Mouse (Mus musculus) layer of hippocampus, adult 9-11 months (tissue): ENCODE data around the gene Capn10.

ENCODE experiments used
- DNase-seq: peaks from one replicate; pipeline ENCODE4 v3.0.0; 2022

The Capn10 gene

DNA sequence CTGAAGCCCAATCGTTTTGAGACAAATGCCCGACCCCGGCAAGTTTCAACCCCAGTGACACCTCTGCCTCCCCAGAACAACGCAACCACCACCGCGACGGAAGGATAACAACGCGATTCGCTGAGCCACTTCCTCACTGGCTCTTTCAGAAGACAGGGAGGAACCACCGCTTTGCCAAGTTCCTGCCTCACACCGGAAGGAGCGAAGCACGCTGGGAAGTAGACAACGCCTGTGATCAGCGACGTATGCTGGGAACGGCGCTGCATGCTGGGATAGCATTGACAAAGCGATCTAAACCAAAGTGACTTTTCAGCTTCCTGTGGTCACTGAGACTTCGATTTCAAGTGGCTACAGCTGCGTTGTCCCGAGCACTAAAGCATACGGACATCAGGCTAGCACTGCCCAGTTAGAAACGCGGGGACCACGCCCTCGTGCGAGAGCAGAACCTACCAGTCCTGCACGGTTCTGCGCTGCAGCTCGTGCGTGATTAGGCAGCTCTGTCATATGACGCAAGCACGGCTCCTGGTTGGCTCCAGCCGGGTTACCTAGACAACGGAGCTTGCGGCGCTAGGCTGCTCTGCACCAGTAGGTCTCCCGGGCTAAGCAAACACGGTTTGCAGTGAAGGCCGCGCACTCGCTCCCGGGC lies at the start of gene Capn10:
Capn10 (plus strand) TSS at position 195 of the 646 bp plus-strand sequence.
- DNase-seq, result peak; percentile 98

GRCm38 (mm10) chr1:92888901-92889655 lies 45.1 kb upstream of the Capn10 start:
- no peak for DNase-seq

- no peak for DNase-seq
These were observed 41.4 kb upstream of the Capn10 start for GRCm38 (mm10) chr1:92892791-92893190.

GRCm38 (mm10) chr1:92893896-92894295 lies 40.3 kb upstream of the Capn10 start:
- DNase-seq, result no peak

- peak; percentile 82 for DNase-seq
These were observed 39.1 kb upstream of the Capn10 start for GRCm38 (mm10) chr1:92895089-92895488.

- peak; percentile 66 for DNase-seq
These were observed 31.4 kb upstream of the Capn10 start, which contains the start of gene Ankmy1 for GRCm38 (mm10) chr1:92902786-92903185. Ankmy1 (minus strand) TSS chr1:92902906.

- DNase-seq, result peak; percentile 72
These were observed 30.5 kb upstream of the Capn10 start for GRCm38 (mm10) chr1:92903627-92904026.

GRCm38 (mm10) chr1:92905703-92906310 lies 28.4 kb upstream of the Capn10 start:
- DNase-seq, result no peak

DNA sequence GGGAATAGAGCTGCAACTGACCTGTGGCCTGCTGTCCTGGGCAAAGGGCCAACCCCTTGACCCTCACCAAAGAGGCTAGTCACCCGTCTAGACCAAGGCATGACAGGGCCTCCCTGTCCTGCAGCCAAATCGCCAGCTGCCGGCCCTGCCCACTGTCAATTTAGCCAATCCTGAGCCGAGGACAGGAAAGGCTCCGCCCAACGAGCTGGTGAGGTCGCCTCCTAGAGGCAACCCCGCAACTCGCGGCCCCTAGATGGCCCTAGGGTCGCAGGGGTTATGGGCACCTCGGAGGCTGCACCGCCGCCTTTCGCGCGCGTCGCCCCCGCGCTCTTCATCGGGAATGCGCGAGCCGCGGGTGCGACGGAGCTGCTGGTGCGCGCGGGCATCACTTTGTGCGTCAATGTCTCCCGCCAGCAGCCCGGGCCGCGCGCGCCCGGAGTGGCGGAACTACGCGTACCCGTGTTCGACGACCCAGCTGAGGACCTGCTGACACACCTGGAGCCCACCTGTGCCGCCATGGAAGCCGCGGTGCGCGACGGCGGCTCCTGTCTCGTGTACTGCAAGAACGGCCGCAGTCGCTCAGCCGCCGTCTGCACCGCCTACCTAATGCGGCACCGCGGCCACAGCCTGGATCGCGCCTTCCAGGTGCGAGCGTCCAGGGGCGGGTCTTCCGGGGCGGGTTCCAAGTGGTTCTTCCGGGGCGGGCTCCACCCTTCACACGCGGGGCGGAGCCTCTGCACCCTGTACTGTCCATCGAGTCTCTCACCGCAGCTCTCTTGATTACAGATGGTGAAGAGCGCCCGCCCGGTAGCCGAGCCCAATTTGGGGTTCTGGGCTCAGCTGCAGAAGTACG lies 27.2 kb upstream of the Capn10 start, which contains the start of gene Dusp28:
Dusp28 (plus strand) TSS at position 203 of the 853 bp plus-strand sequence.
- DNase-seq, result peak; percentile 90

- no peak for DNase-seq
These were observed 26.4 kb upstream of the Capn10 start for GRCm38 (mm10) chr1:92907632-92908360.

DNA sequence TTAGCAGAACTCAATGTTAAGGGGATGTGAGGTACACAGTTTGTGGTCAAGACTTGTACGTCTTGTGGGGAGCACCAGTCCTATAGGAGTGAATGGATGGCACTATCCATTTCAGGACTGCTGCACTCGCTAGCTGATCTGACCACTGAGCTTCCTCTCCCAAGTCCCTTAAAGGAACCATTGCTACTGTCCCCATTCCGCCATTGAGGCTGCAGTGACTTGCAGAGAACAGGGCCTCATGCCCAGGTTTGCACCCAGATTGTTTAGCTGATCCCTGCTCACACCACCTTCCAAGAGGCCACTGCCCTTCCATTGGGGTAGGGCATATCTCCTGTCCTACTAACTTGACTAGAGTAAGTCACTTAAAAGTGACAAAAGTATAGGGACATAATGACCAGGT lies 25.5 kb upstream of the Capn10 start:
- DNase-seq, result no peak

DNA sequence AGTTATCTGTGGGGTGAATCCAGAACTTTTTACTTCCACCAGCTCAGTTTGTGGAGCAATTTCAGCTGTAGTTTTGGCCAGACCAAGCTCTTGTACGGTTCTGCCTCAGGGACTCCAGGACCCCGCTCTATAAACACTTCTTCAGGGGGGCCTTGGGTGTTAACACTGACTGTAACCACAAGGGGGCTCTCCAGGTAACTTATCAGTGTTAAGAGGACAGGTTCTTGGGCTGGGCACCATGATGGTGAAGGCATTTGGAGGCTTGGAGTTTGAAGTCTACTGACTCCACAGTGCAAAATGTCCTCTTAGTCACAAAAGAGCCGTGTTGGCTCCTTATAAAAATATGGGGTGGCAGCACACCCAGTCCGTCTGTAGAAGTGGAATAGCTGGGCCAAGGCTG lies 25.1 kb upstream of the Capn10 start:
- DNase-seq, result no peak

DNA sequence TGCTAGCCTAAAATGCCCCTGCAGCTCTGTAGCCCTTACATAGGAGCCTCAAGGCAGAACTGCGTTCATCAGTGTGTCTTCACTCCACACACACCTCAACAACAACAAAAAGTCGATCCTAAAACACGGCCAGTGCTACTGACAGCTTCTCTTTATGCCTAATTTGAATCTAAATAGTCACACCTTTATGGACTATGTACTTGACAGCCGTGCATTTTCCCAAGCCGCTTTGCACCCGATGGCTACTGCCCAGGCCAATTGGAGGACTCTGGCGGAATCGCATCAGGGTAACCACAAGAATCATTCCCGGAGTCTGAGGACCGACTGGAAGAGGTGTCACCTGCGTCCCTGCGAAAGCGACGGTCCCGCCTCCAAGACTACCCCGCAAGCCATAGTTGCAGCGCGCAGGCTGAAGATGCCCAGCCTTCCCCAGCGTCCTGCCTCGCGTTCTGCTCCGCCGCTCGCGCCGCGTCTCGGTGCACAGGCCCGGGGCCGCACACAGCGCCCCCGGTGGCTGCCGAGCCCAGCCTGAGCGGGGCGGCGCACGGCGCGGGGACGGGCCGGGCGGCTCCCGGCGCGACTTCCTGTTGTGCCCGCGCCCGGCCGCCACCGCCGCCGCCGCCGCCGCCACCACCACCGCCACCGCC lies 23.8 kb upstream of the Capn10 start, which contains the start of gene Rnpepl1:
Rnpepl1 (plus strand) TSS at position 545 of the 647 bp plus-strand sequence.
- DNase-seq, result peak; percentile 80

GRCm38 (mm10) chr1:92910925-92911720 lies 23.1 kb upstream of the Capn10 start:
- DNase-seq, result peak; percentile 69

GRCm38 (mm10) chr1:92911721-92912138 lies 22.4 kb upstream of the Capn10 start:
- DNase-seq, result no peak

DNA sequence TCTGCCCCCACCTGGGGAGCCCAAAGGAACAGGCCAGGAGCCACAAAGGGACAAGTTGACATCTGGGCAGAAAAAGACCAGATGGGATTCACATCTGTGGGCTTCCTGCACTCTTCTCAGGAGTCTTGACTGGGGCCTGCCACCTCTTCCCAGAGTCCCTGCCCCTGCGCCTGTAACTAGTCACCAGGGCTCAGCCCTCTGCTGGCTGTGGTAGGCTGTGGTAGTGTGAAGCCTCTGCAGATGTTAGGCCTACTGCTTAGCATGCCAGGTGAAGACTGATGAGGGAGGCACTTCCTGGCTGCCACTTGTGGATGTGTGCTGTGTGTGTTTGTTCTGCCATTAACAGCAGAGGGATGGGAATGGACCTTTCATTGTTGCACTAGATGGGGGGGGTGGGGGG lies 21.9 kb upstream of the Capn10 start:
- no peak for DNase-seq

GRCm38 (mm10) chr1:92914239-92914638 lies 19.9 kb upstream of the Capn10 start:
- DNase-seq, result no peak

GRCm38 (mm10) chr1:92914993-92915392 lies 19.2 kb upstream of the Capn10 start:
- DNase-seq, result no peak

DNA sequence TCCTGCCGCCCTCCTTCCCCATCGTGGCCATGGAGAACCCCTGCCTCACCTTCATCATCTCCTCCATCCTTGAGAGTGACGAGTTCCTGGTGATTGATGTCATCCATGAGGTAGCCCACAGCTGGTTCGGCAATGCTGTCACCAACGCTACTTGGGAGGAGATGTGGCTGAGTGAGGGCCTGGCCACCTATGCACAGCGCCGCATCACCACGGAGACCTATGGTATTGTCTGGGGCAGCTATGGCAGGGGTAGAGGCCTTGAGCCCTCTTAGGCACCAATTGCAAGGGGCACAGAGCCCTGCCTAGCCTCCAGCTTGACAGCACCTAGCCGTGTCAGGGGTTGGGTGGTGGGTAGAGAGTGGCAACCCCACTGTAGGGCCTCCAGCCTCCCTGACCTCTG lies 17.5 kb upstream of the Capn10 start:
- no peak for DNase-seq

GRCm38 (mm10) chr1:92919151-92919550 lies 15.0 kb upstream of the Capn10 start:
- DNase-seq, result no peak

DNA sequence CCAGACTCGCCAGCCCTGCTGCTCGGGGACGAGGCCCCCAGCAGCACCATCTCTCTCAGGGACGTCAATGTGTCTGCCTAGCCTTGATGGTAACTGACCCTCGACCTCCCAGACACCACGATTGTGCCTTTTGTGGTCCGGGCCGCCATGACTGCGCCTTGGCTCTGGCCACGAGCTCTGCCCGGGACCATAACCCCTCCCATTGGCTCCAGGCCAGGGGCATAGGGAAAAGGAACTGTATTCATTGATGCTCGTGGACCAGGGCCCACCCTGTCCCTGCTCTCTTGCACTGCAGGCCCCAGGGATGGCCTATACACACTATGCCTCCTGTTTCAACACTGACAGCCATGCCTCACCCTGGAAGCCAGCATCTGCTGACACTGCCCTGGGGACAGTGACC lies 14.4 kb upstream of the Capn10 start:
- no peak for DNase-seq
